Mouse (Mus musculus): ENCODE measurements around the gene Rimklb. TPM values are rescaled to one million over a fixed set of nuclear protein-coding genes. Genes with fewer than 3 reads are reported as not detected.

Rimklb gene
- polyA plus RNA-seq, 1 experiment from 2014 or later = 6.6 TPM

DNA sequence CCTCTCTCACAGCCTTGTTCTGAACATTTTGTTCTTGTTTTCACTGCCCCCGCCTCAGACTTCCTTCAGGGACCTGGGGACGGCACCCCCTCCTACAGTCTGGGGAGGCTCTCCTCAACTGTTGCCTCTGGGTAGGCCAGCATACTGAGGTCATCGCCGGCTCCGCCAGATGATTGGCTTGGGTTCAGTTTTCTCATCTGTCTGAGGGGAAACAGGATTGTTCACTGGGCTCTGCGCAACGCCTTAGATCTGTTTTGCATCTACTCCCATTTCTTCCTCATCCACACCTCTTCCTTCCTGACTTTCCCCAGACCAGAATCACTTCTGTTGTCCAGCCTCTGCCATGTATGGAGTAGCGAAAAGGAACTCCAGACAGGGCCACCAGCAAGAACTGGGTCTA is 9.9 kb upstream of the Rimklb start:
- 54% methylated on average over 8 of the region's 8 CpGs for WGBS
- no peak for TF ChIP-seq CTCF (IDR thresholded peaks at IDR 0.05; ENCODE audit: low read depth)
- no peak overlapping the region for H3K4me3 ChIP-seq (replicated peaks; ENCODE audit: low read depth, low read length)
- no peaks in the 10 kb centered on the region for H3K9me3 ChIP-seq (replicated peaks; ENCODE audit: low read length)
- no peak overlapping the region for H3K4me2 ChIP-seq (ENCODE audit: low read length)
- no peak overlapping the region for H3K9ac ChIP-seq (ENCODE audit: low read depth, low read length)
- no peaks in the 10 kb centered on the region for H3K27me3 ChIP-seq (ENCODE audit: insufficient read depth, low read length)
- no peaks in the 10 kb centered on the region for H3K36me3 ChIP-seq (ENCODE audit: insufficient read depth, low read length)
- DNase-seq (ENCODE audit: low spot score) = no peak
- H3K27ac ChIP-seq = no peak overlapping the region
- no peak for ATAC-seq (replicated peaks; ENCODE audit: low FRiP score, low read depth)
- no peaks in the 10 kb centered on the region for H3K4me1 ChIP-seq (replicated peaks; ENCODE audit: insufficient read depth, low read length)

DNA sequence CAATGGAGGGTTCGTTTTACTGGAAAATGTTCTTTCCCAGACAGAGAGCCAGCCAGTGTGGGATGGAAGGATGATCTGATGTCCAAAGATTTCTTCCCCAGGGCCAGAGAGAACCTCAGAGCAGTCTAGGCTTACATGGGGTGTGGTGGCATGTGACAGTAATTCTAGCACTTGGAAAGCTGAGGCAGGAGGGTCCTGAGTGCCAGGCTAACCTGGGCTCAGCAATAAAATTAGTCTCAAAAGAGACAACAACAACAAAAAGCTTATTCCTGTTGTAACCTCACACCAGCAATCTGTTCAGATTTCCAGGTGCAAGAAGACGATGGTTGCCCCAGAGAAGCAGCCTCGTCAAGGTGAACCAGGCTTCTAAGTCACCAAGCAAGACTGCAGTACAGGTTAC is 7.0 kb upstream of the Rimklb start, which contains the start of gene Mfap5:
TSS of gene Mfap5 (plus strand) at position 301 of the 400 bp plus-strand sequence.
- Histone ChIP-seq H3K27me3 (ENCODE audit: insufficient read depth, low read length) (no peaks in the 10 kb centered on the region), H3K9me3 (replicated peaks; ENCODE audit: low read length) (no peaks in the 10 kb centered on the region), H3K36me3 (ENCODE audit: insufficient read depth, low read length) (no peaks in the 10 kb centered on the region), H3K27ac (no peak within 1 kb of the TSS), H3K4me2 (ENCODE audit: low read length) (no peak within 1 kb of the TSS), H3K9ac (ENCODE audit: low read depth, low read length) (no peak within 1 kb of the TSS), H3K4me3 (replicated peaks; ENCODE audit: low read depth, low read length) (no peak within 1 kb of the TSS), H3K4me1 (replicated peaks; ENCODE audit: insufficient read depth, low read length) (no peaks in the 10 kb centered on the region)
- ATAC-seq (replicated peaks; ENCODE audit: low FRiP score, low read depth) (no peak), DNase-seq (ENCODE audit: low spot score) (no peak)
- no peak for TF ChIP-seq CTCF (IDR thresholded peaks at IDR 0.05; ENCODE audit: low read depth)
- WGBS = 81% methylated on average over 3 of the region's 3 CpGs

DNA sequence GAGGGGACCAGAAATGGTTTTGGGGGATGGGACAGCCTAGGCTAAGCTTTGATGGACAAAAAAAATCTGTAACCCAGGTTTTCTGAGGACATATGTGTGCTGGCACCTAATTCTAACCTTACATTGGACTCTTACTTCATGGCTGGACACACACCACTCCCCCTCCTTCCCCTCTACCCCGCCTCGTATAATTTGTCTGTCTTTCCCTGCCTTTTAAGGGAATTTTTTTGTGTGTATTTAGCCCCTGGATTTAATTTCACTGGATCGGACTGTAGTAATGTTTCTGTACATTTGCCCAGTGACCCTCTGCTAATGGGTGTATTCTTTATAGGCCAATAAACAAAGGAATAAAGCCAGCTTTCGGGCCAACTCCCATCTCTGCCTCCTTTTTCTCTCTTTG is 6.5 kb upstream of the Rimklb start:
- no peak for ATAC-seq (replicated peaks; ENCODE audit: low FRiP score, low read depth)

DNA sequence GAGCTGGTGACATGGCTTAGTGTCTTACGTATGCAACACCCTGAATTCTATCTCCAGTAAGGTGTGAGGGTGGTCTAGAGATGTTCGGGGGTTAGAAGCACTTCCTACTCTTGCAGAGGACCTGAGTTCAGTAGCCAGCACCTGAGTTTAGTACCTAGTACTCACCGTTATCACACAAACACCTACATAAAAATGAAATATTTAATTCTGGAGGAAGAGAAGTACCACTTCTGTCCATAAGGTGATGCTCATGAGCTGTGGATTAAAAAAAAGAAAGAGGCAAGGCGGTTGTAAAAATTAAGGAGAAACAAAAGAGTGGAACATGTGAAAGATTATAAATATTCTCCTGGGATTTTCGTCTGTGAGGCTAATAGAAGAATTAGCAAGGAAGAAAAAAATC is 2.1 kb downstream of the Rimklb start:
- ATAC-seq (replicated peaks; ENCODE audit: low FRiP score, low read depth) (no peak), DNase-seq (ENCODE audit: low spot score) (peak; percentile 74)
- WGBS = 29% methylated on average over 5 of the region's 5 CpGs
- Histone ChIP-seq H3K4me3 (replicated peaks; ENCODE audit: low read depth, low read length) (no peak overlapping the region), H3K4me2 (ENCODE audit: low read length) (no peak overlapping the region), H3K4me1 (replicated peaks; ENCODE audit: insufficient read depth, low read length) (0 out of 2 replicates have a peak, but pooled peaks cover 12% of the 10 kb centered on the region), H3K36me3 (ENCODE audit: insufficient read depth, low read length) (no peaks in the 10 kb centered on the region), H3K9me3 (replicated peaks; ENCODE audit: low read length) (no peaks in the 10 kb centered on the region), H3K9ac (ENCODE audit: low read depth, low read length) (no peak overlapping the region), H3K27ac (no peak overlapping the region), H3K27me3 (ENCODE audit: insufficient read depth, low read length) (no peaks in the 10 kb centered on the region)
- TF ChIP-seq CTCF (IDR thresholded peaks at IDR 0.05; ENCODE audit: low read depth) = peak; percentile 83

More for the DNA sequence above, 6.5 kb upstream of the Rimklb start:
- H3K27me3 ChIP-seq (ENCODE audit: insufficient read depth, low read length) = no peaks in the 10 kb centered on the region
- H3K4me2 ChIP-seq (ENCODE audit: low read length) = no peak overlapping the region
- no peak overlapping the region for H3K27ac ChIP-seq
- no peaks in the 10 kb centered on the region for H3K4me1 ChIP-seq (replicated peaks; ENCODE audit: insufficient read depth, low read length)
- no peak for DNase-seq (ENCODE audit: low spot score)
- no peaks in the 10 kb centered on the region for H3K36me3 ChIP-seq (ENCODE audit: insufficient read depth, low read length)
- no peak overlapping the region for H3K4me3 ChIP-seq (replicated peaks; ENCODE audit: low read depth, low read length)
- no peak overlapping the region for H3K9ac ChIP-seq (ENCODE audit: low read depth, low read length)
- TF ChIP-seq CTCF (IDR thresholded peaks at IDR 0.05; ENCODE audit: low read depth) = no peak
- 18% methylated on average over 4 of the region's 4 CpGs for WGBS
- H3K9me3 ChIP-seq (replicated peaks; ENCODE audit: low read length) = no peaks in the 10 kb centered on the region

DNA sequence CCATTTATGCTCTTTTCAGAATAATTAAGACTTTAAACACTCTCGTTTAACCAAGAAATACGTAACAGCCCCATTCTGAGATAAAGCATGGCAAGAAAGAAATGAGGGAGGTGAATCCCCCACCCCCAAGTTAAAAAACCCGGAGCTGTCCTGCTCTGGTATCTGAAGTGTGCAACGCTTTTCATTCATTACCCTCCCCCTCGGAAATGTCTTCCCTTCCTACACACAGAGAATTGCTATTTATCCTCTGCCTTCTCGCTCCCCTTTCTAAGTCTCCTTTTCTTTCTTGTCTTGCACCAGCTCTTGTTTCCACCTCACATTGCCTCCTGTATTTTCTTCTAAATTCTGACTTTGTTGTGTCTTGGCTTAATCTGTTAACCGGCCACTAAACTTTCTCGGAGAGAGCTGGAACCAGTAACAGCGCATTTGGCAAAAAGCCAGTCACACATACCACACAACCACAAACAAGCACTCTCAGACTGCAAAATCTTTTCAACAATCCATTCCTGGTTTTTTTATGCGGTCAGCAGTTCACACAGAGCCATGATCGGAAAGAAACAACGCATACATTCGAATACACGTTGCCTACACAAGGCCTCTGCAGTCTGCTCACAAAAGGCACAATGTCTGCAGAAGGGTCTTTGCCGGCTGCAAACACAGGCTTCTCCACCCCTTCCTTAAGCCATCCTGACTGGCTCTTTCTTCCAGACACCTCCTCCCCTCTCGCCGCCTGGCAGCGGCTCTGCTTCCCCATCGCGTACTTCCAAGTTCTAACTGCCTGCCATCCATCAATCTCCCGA is 3.3 kb downstream of the Rimklb start:
- H3K9ac ChIP-seq (ENCODE audit: low read depth, low read length) = no peak overlapping the region
- H3K4me2 ChIP-seq (ENCODE audit: low read length) = peak overlapping the region; percentile 53
- H3K4me1 ChIP-seq (replicated peaks; ENCODE audit: insufficient read depth, low read length) = 0 out of 2 replicates have a peak, but pooled peaks cover 12% of the 10 kb centered on the region
- peak; percentile 84 for DNase-seq (ENCODE audit: low spot score)
- no peaks in the 10 kb centered on the region for H3K9me3 ChIP-seq (replicated peaks; ENCODE audit: low read length)
- H3K36me3 ChIP-seq (ENCODE audit: insufficient read depth, low read length) = no peaks in the 10 kb centered on the region
- no peak for TF ChIP-seq CTCF (IDR thresholded peaks at IDR 0.05; ENCODE audit: low read depth)
- H3K27me3 ChIP-seq (ENCODE audit: insufficient read depth, low read length) = no peaks in the 10 kb centered on the region
- peak overlapping the region; percentile 64 for H3K27ac ChIP-seq
- 7% methylated on average over 21 of the region's 21 CpGs for WGBS
- peak overlapping the region; percentile 5; the same call in 1 of the 2 replicates for H3K4me3 ChIP-seq (replicated peaks; ENCODE audit: low read depth, low read length)
- ATAC-seq (replicated peaks; ENCODE audit: low FRiP score, low read depth) = no peak

DNA sequence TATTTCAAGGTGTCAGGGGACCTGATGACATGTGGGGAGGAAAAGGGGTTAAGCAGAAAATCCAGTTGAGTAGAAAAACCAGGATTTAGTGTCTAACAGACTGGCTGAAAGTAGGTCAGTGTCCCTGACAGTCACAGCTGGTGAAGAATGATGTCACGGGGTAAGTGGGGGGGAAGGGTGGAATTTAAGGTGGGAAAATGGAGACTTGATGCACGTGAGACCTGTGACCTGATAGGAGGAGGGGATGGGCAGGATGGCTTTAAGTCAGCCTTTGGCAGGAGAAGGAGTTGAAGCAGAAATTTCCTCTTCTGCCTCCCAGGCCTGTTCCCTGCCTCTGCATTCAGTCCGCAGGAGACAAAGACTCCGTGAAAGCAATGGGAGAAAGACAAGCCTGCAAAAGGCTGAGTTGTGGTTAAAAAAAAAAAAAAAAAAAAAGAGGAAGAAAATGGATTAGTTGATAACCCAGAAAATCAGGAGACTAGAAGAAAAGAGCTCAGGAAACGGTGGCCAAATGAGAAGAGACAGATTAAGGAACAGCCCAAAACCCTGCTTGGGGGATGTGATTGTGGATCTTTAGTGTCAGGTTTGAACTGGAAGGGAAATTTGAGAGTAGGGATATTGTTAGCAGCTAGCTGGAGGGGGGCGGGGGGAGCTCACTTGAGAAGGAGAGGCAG is 4.6 kb downstream of the Rimklb start:
- no peak for TF ChIP-seq CTCF (IDR thresholded peaks at IDR 0.05; ENCODE audit: low read depth)
- WGBS = 54% methylated on average over 6 of the region's 6 CpGs

More for the DNA sequence above, 4.6 kb downstream of the Rimklb start:
- H3K36me3 ChIP-seq (ENCODE audit: insufficient read depth, low read length) = no peaks in the 10 kb centered on the region
- H3K27ac ChIP-seq = no peak overlapping the region
- no peak overlapping the region for H3K4me2 ChIP-seq (ENCODE audit: low read length)
- no peak overlapping the region for H3K4me3 ChIP-seq (replicated peaks; ENCODE audit: low read depth, low read length)
- no peaks in the 10 kb centered on the region for H3K27me3 ChIP-seq (ENCODE audit: insufficient read depth, low read length)
- no peaks in the 10 kb centered on the region for H3K9me3 ChIP-seq (replicated peaks; ENCODE audit: low read length)
- DNase-seq (ENCODE audit: low spot score) = no peak
- no peak overlapping the region for H3K9ac ChIP-seq (ENCODE audit: low read depth, low read length)
- H3K4me1 ChIP-seq (replicated peaks; ENCODE audit: insufficient read depth, low read length) = 0 out of 2 replicates have a peak, but pooled peaks cover 12% of the 10 kb centered on the region
- ATAC-seq (replicated peaks; ENCODE audit: low FRiP score, low read depth) = no peak

Data from kidney, postnatal 0 days (tissue).